Mouse (Mus musculus) neural tube, postnatal 0 days (tissue): ENCODE measurements around the gene C8a. TPM values are rescaled to one million over a fixed set of nuclear protein-coding genes. Genes with fewer than 3 reads are reported as not detected.

Experiments used
- polyA plus RNA-seq: library from polyadenylated mRNA; unstranded; fragments of >200 nt; fragmentation: Nextera tagmentation; extraction: Ambion mirVana; gene quantifications from 2 replicates; pipeline ENCODE4 v1.2.1, GENCODE M21; 2015

C8a gene
- not detected in 2 replicates for polyA plus RNA-seq

GRCm38 (mm10) chr4:104876323-104876722 is at the start of gene C8a:
Gene C8a (minus strand): TSS chr4:104876398.

GRCm38 (mm10) chr4:104913291-104914129 is 37.3 kb upstream of the C8a start, which contains the start of gene Fyb2:
Gene Fyb2 (plus strand): TSS chr4:104913456.

DNA sequence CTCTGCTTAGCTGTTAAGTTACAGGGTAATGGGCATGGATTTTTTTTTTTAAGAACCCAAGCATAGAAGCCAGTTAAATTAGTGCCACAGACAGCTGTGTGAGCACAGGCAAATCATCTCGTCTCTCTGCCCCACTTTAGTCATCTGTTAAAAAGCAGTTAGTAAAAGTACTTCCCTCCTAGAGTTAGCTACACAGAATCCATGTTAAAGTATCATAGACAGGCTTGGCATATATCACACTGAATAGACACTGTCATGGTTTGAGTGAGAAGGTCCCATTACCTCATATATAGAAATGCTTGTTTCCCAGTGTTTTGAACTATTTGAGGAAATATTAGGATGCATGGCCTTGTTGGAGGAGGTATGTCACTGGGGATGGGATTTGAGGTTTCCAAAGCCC is 19.2 kb downstream of the C8a start, which contains the start of gene Gm17662:
Gm17662 (plus strand) TSS at position 301 of the 400 bp plus-strand sequence.

GRCm38 (mm10) chr4:104766065-104766464 is 110.1 kb downstream of the C8a start, which contains the start of gene C8b:
Gene C8b (plus strand): TSS chr4:104766317.

Other genes with a start within 250 kb of the C8a start
- 0.10 and 0.18 TPM in 2 replicates for gene C8b, start 110.1 kb downstream of the C8a start, polyA plus RNA-seq
- gene Gm17662, start 19.1 kb downstream of the C8a start, polyA plus RNA-seq: not detected in 2 replicates
- gene Fyb2, start 37.1 kb upstream of the C8a start, polyA plus RNA-seq: 0.09 and 0.19 TPM in 2 replicates
- 7.6 and 8.8 TPM in 2 replicates for gene Prkaa2, start 233.5 kb upstream of the C8a start, polyA plus RNA-seq